Mouse (Mus musculus) layer of hippocampus, adult 18-20 months (tissue): Measurements from ENCODE around the gene Rbmxl2. TPM values are rescaled to one million over a fixed set of nuclear protein-coding genes. Genes with fewer than 3 reads are reported as not detected.
A peak's percentile ranks its signal among the peaks of the same experiment; 100 is the strongest.

Experiments
- DNase-seq, 2 experiments: peaks; one replicate each; pipeline ENCODE4 v3.0.0; 2022; ENCODE audit warnings: low spot score in 2 of 2
- long read RNA-seq: library from polyadenylated mRNA; stranded (forward); transcript quantifications from one replicate; pipeline ENCODE4 v2.0.0, GENCODE M21; 2021
- total RNA-seq, 2 experiments: library from RNA; stranded (reverse); gene quantifications; 2 replicates each; pipeline ENCODE4 v1.2.3; 2021

Rbmxl2 gene
- not detected for total RNA-seq
- long read RNA-seq: 0 reads

- DNase-seq: no peak
Observed at GRCm38 (mm10) chr7:107209204-107209860, at the start of gene Rbmxl2. Gene Rbmxl2 (plus strand): TSS chr7:107209445.

- no peak for DNase-seq
Observed at GRCm38 (mm10) chr7:107166690-107167089, 42.6 kb upstream of the Rbmxl2 start, which contains the start of gene Nlrp14. Gene Nlrp14 (plus strand): TSS chr7:107166990.

GRCm38 (mm10) chr7:107180406-107180805 lies 28.8 kb upstream of the Rbmxl2 start:
- DNase-seq: no peak

- DNase-seq: no peak
Observed at GRCm38 (mm10) chr7:107201817-107202216, 7.4 kb upstream of the Rbmxl2 start.

GRCm38 (mm10) chr7:107207843-107208242 lies 1.4 kb upstream of the Rbmxl2 start:
- DNase-seq: no peak

GRCm38 (mm10) chr7:107210126-107210576 lies 906 bp downstream of the Rbmxl2 start:
- DNase-seq: no peak

- DNase-seq: peak in 1 of 2 experiments; percentile 5
Observed at GRCm38 (mm10) chr7:107215723-107216122, 6.5 kb downstream of the Rbmxl2 start.

- no peak for DNase-seq
Observed at GRCm38 (mm10) chr7:107216845-107217244, 7.6 kb downstream of the Rbmxl2 start.

GRCm38 (mm10) chr7:107236854-107237253 lies 27.6 kb downstream of the Rbmxl2 start:
- DNase-seq: no peak

GRCm38 (mm10) chr7:107237498-107237897 lies 28.3 kb downstream of the Rbmxl2 start:
- DNase-seq: no peak

- DNase-seq: no peak
Observed at GRCm38 (mm10) chr7:107241371-107241883, 32.2 kb downstream of the Rbmxl2 start.

- no peak for DNase-seq
Observed at GRCm38 (mm10) chr7:107250211-107250985, 41.2 kb downstream of the Rbmxl2 start.

GRCm38 (mm10) chr7:107253355-107253754 lies 44.1 kb downstream of the Rbmxl2 start:
- DNase-seq: no peak

- DNase-seq: no peak
Observed at GRCm38 (mm10) chr7:107259936-107260335, 50.7 kb downstream of the Rbmxl2 start.

Other genes starting within 250 kb of the Rbmxl2 start
- not detected for gene Olfr6, start 245.5 kb upstream of the Rbmxl2 start, total RNA-seq
- gene Olfr711, start 234.0 kb upstream of the Rbmxl2 start, total RNA-seq: not detected
- gene Olfr2, start 203.4 kb upstream of the Rbmxl2 start, total RNA-seq: not detected
- not detected for gene Olfr713, start 178.3 kb upstream of the Rbmxl2 start, total RNA-seq
- gene Olfr714, start 138.5 kb upstream of the Rbmxl2 start, total RNA-seq: not detected
- gene Olfr17, start 116.2 kb upstream of the Rbmxl2 start, total RNA-seq: not detected
- not detected for gene Olfr715b, start 99.1 kb upstream of the Rbmxl2 start, total RNA-seq
- not detected for gene Olfr715, start 78.4 kb upstream of the Rbmxl2 start, total RNA-seq
- gene Olfr716, start 71.1 kb upstream of the Rbmxl2 start, total RNA-seq: not detected
- gene Nlrp14, start 42.5 kb upstream of the Rbmxl2 start, total RNA-seq: not detected
- 1 to 10 TPM; 4.3 to 6.1 TPM for gene Syt9, start 161.3 kb downstream of the Rbmxl2 start, total RNA-seq